Mouse (Mus musculus) stomach, embryonic 16.5 days (tissue): ENCODE measurements around the gene 2010109A12Rik. TPM values are rescaled to one million over a fixed set of nuclear protein-coding genes. Genes with fewer than 3 reads are reported as not detected.

Source experiments
- ATAC-seq: fragments of 200-750 bp; cut with Nextera tagmentation; 2 replicates; pipeline ENCODE4 v1.8.0; 2017; ENCODE audit warnings: moderate number of reproducible peaks, moderate TSS enrichment; ENCODE audit not compliant: insufficient read depth, low FRiP score
- H3K27ac ChIP-seq: fragments of 300-500 bp; sonication (generic); 2 replicates; pipeline ENCODE4 v1.5.1; 2014; ENCODE audit warnings: low read length
- H3K27me3 ChIP-seq: fragments of 300-500 bp; sonication (generic); 2 replicates; pipeline ENCODE4 v1.6.1; 2014; ENCODE audit warnings: low read length, control low read depth, mixed read lengths; ENCODE audit not compliant: control insufficient read depth, insufficient read depth
- H3K36me3 ChIP-seq: fragments of 300-500 bp; sonication (generic); 2 replicates; pipeline ENCODE4 v1.6.1; 2014; ENCODE audit warnings: low read length; ENCODE audit not compliant: control insufficient read depth, insufficient read depth
- H3K4me1 ChIP-seq: fragments of 300-500 bp; sonication (generic); 2 replicates; pipeline ENCODE4 v1.6.1; 2014; ENCODE audit warnings: low read length, control low read depth, mixed read lengths; ENCODE audit not compliant: control insufficient read depth, insufficient read depth
- H3K4me2 ChIP-seq: fragments of 300-500 bp; sonication (generic); 2 replicates; pipeline ENCODE4 v1.6.1; 2014; ENCODE audit warnings: low read depth, low read length, mixed read lengths
- H3K4me3 ChIP-seq: fragments of 300-500 bp; sonication (generic); replicated peaks from 2 replicates; pipeline ENCODE4 v1.5.1; 2014; ENCODE audit warnings: mild to moderate bottlenecking, low read length
- H3K9ac ChIP-seq: fragments of 300-500 bp; sonication (generic); 2 replicates; pipeline ENCODE4 v1.6.1; 2014; ENCODE audit warnings: low read length
- H3K9me3 ChIP-seq: fragments of 300-500 bp; sonication (generic); replicated peaks from 2 replicates; pipeline ENCODE4 v1.6.1; 2016; ENCODE audit warnings: low read length, control low read depth; ENCODE audit not compliant: control insufficient read depth
- WGBS: fragments of 180-500 bp; shearing (Covaris S2); extraction: QIAGEN DNeasy Blood & Tissue Kit; methylation state at CpG from one replicate; pipeline ENCODE4 v1.1.7; 2014; 5-methylcytosine and 5-hydroxymethylcytosine counted together
- polyA plus RNA-seq: library from polyadenylated mRNA; unstranded; fragments of >200 nt; fragmentation: Nextera tagmentation; extraction: Ambion mirVana; gene quantifications from 2 replicates; pipeline ENCODE4 v1.2.1, GENCODE M21; 2015

The 2010109A12Rik gene
- polyA plus RNA-seq, 1 experiment from 2014 or later = 1.6 TPM

- Histone ChIP-seq H3K9ac (no peak overlapping the region), H3K27me3 (no peaks in the 10 kb centered on the region), H3K36me3 (no peaks in the 10 kb centered on the region), H3K4me1 (peaks cover 10% of the 10 kb centered on the region), H3K4me2 (no peak overlapping the region), H3K4me3 (no peak overlapping the region), H3K27ac (no peak overlapping the region), H3K9me3 (no peaks in the 10 kb centered on the region)
- no peak for ATAC-seq
- 64% methylated on average over 3 of the region's 3 CpGs for WGBS
Measured at GRCm38 (mm10) chr5:93260983-93261382, 54.7 kb downstream of the 2010109A12Rik start.

- Histone ChIP-seq H3K9ac (no peak overlapping the region), H3K27ac (no peak overlapping the region), H3K4me3 (no peak overlapping the region), H3K4me1 (peaks cover 13% of the 10 kb centered on the region), H3K27me3 (no peaks in the 10 kb centered on the region), H3K9me3 (no peaks in the 10 kb centered on the region), H3K36me3 (no peaks in the 10 kb centered on the region), H3K4me2 (no peak overlapping the region)
- 71% methylated on average over 2 of the region's 2 CpGs for WGBS
- ATAC-seq = no peak
Measured at GRCm38 (mm10) chr5:93262751-93263150, 56.4 kb downstream of the 2010109A12Rik start.

Other genes with a start within 250 kb of the 2010109A12Rik start
- gene Sowahb, start 161.5 kb upstream of the 2010109A12Rik start, polyA plus RNA-seq = 1.8 and 2.0 TPM in 2 replicates
- 134 and 146 TPM in 2 replicates for gene Sept11, start 113.1 kb upstream of the 2010109A12Rik start, polyA plus RNA-seq
- gene Ccni, start within 50 bp of the 2010109A12Rik start, polyA plus RNA-seq = 56.9 and 63.8 TPM in 2 replicates
- 32.3 and 32.5 TPM in 2 replicates for gene Ccng2, start 60.7 kb downstream of the 2010109A12Rik start, polyA plus RNA-seq